Mouse (Mus musculus): ENCODE data around the gene Ptcra.

DNA sequence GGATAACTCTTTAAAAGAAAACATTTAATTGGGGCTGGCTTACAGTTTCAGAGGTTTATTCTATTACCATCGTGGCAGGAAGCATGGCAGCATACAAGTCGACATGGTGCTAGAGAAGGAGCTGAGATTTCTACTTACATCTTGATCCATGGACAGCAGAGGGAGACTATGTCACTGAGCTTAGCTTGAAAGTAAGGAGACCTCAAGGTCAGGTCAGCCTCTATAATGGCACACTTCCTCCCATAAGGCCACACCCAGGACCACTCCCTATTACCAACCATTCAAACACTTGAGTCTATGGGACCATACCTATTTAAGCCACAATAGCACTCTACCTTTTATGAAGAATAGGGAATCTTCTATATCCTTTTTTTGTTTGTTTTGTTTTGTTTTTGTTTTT lies 29.5 kb upstream of the Ptcra start:
- no peak for TF ChIP-seq CTCF (IDR thresholded peaks at IDR 0.05; ENCODE audit: low read depth, low read length)
- peak; percentile 64; the same call in 1 of the 2 replicates for TF ChIP-seq EP300 (IDR thresholded peaks at IDR 0.05; ENCODE audit: insufficient read depth, low read depth, low read length)
- TF ChIP-seq POLR2A (IDR thresholded peaks at IDR 0.05; ENCODE audit: insufficient read depth, low read length) = no peak

Measured in ES-Bruce4 (cell line).